Mouse (Mus musculus) embryonic facial prominence, embryonic 12.5 days (tissue): ENCODE data around the gene Sost. TPM values are rescaled to one million over a fixed set of nuclear protein-coding genes. Genes with fewer than 3 reads are reported as not detected.

ENCODE experiments used
- ATAC-seq: fragments of 200-750 bp; cut with Nextera tagmentation; 2 replicates; pipeline ENCODE4 v1.8.0; 2017; ENCODE audit not compliant: insufficient number of reproducible peaks, insufficient read depth, low FRiP score, low TSS enrichment
- H3K27ac ChIP-seq: fragments of 300-500 bp; sonication (generic); 2 replicates; pipeline ENCODE4 v1.5.1; 2016; ENCODE audit warnings: mild to moderate bottlenecking
- H3K27me3 ChIP-seq: fragments of 300-500 bp; sonication (generic); 2 replicates; pipeline ENCODE4 v1.6.1; 2016; ENCODE audit warnings: mild to moderate bottlenecking, moderate library complexity
- H3K36me3 ChIP-seq: fragments of 300-500 bp; sonication (generic); 2 replicates; pipeline ENCODE4 v1.6.1; 2016; ENCODE audit warnings: mild to moderate bottlenecking
- H3K4me1 ChIP-seq: fragments of 300-500 bp; sonication (generic); 2 replicates; pipeline ENCODE4 v1.6.1; 2016
- H3K4me2 ChIP-seq: fragments of 300-500 bp; sonication (generic); replicated peaks from 2 replicates; pipeline ENCODE4 v1.6.1; 2016; ENCODE audit warnings: mild to moderate bottlenecking, moderate library complexity
- H3K4me3 ChIP-seq: fragments of 300-500 bp; sonication (generic); 2 replicates; pipeline ENCODE4 v1.5.1; 2016; ENCODE audit warnings: mild to moderate bottlenecking
- H3K9ac ChIP-seq: fragments of 300-500 bp; sonication (generic); 2 replicates; pipeline ENCODE4 v1.6.1; 2016; ENCODE audit warnings: mild to moderate bottlenecking, moderate library complexity
- H3K9me3 ChIP-seq: fragments of 300-500 bp; sonication (generic); 2 replicates; pipeline ENCODE4 v1.6.1; 2016; ENCODE audit warnings: mild to moderate bottlenecking, moderate library complexity
- WGBS: fragments of 180-500 bp; shearing (Covaris S2); methylation state at CpG from one replicate; pipeline ENCODE4 v1.1.7; 2016; 5-methylcytosine and 5-hydroxymethylcytosine counted together
- polyA plus RNA-seq: library from polyadenylated mRNA; unstranded; fragments of >200 nt; fragmentation: Nextera tagmentation; extraction: Ambion mirVana; gene quantifications from 2 replicates; pipeline ENCODE4 v1.2.1, GENCODE M21; 2016

Sost gene
- polyA plus RNA-seq, 1 experiment from 2014 or later: 0.10 TPM

GRCm38 (mm10) chr11:101968791-101969190 is 2.0 kb upstream of the Sost start:
- Histone ChIP-seq H3K4me2 (no peak overlapping the region), H3K27me3 (peaks cover 46% of the 10 kb centered on the region), H3K9ac (no peak overlapping the region), H3K36me3 (no peaks in the 10 kb centered on the region), H3K4me3 (no peak overlapping the region), H3K27ac (no peak overlapping the region), H3K9me3 (no peaks in the 10 kb centered on the region), H3K4me1 (peaks cover 10% of the 10 kb centered on the region; the same call in 1 of the 2 replicates)
- under 1% methylated on average over 5 of the region's 5 CpGs for WGBS
- ATAC-seq: no peak

- no peaks in the 10 kb centered on the region for H3K36me3 ChIP-seq
- H3K9me3 ChIP-seq: no peaks in the 10 kb centered on the region
- ATAC-seq: no peak
- no peak overlapping the region for H3K4me3 ChIP-seq
- H3K27ac ChIP-seq: no peak overlapping the region
- H3K4me2 ChIP-seq: no peak overlapping the region
- peaks cover 14% of the 10 kb centered on the region; the same call in 1 of the 2 replicates for H3K4me1 ChIP-seq
- 13% methylated on average over 7 of the region's 7 CpGs for WGBS
- H3K27me3 ChIP-seq: peaks cover 51% of the 10 kb centered on the region
- no peak overlapping the region for H3K9ac ChIP-seq
Observed at GRCm38 (mm10) chr11:101968311-101968710, 1.5 kb upstream of the Sost start.

- Histone ChIP-seq H3K9ac (no peak overlapping the region), H3K36me3 (no peaks in the 10 kb centered on the region), H3K4me2 (no peak overlapping the region), H3K4me3 (no peak overlapping the region), H3K9me3 (no peaks in the 10 kb centered on the region), H3K4me1 (peaks cover 23% of the 10 kb centered on the region), H3K27me3 (peaks cover 77% of the 10 kb centered on the region), H3K27ac (no peak overlapping the region)
- 14% methylated on average over 2 of the region's 2 CpGs for WGBS
- ATAC-seq: no peak
Observed at GRCm38 (mm10) chr11:101965553-101965952, 1.3 kb downstream of the Sost start.

GRCm38 (mm10) chr11:101964647-101965046 is 2.2 kb downstream of the Sost start:
- WGBS: 8% methylated on average over 7 of the region's 8 CpGs

GRCm38 (mm10) chr11:101963473-101964291 is 3.1 kb downstream of the Sost start:
- Histone ChIP-seq H3K9ac (peak overlapping the region; percentile 46), H3K4me1 (peaks cover 21% of the 10 kb centered on the region), H3K4me3 (peak overlapping the region; percentile 39), H3K27ac (no peak overlapping the region), H3K27me3 (peaks cover 83% of the 10 kb centered on the region), H3K36me3 (no peaks in the 10 kb centered on the region), H3K4me2 (peak overlapping the region; percentile 75), H3K9me3 (no peaks in the 10 kb centered on the region)
- WGBS: under 1% methylated on average over 78 of the region's 78 CpGs
- ATAC-seq: no peak

More at GRCm38 (mm10) chr11:101964647-101965046, 2.2 kb downstream of the Sost start:
- Histone ChIP-seq H3K27me3 (peaks cover 83% of the 10 kb centered on the region), H3K9ac (no peak overlapping the region), H3K27ac (no peak overlapping the region), H3K9me3 (no peaks in the 10 kb centered on the region), H3K4me1 (peaks cover 23% of the 10 kb centered on the region), H3K4me2 (0 out of 2 replicates have a peak overlapping the region, but pooled peaks have one; percentile 75), H3K4me3 (no peak overlapping the region), H3K36me3 (no peaks in the 10 kb centered on the region)
- no peak for ATAC-seq

- Histone ChIP-seq H3K36me3 (no peaks in the 10 kb centered on the region), H3K27ac (no peak overlapping the region), H3K9ac (no peak overlapping the region), H3K4me3 (peak overlapping the region; percentile 39), H3K4me2 (peak overlapping the region; percentile 75), H3K9me3 (no peaks in the 10 kb centered on the region), H3K27me3 (peaks cover 78% of the 10 kb centered on the region), H3K4me1 (peaks cover 18% of the 10 kb centered on the region)
- no peak for ATAC-seq
- whole genome bisulfite sequencing: 1% methylated on average over 11 of the region's 11 CpGs
Observed at GRCm38 (mm10) chr11:101963043-101963442, 3.8 kb downstream of the Sost start.

GRCm38 (mm10) chr11:101957476-101957875 is 9.3 kb downstream of the Sost start:
- no peak overlapping the region for H3K9ac ChIP-seq
- H3K4me1 ChIP-seq: peaks cover 10% of the 10 kb centered on the region
- H3K36me3 ChIP-seq: no peaks in the 10 kb centered on the region
- no peak for ATAC-seq
- H3K4me3 ChIP-seq: no peak overlapping the region
- H3K9me3 ChIP-seq: no peaks in the 10 kb centered on the region
- H3K4me2 ChIP-seq: no peak overlapping the region
- H3K27ac ChIP-seq: no peak overlapping the region
- peaks cover 24% of the 10 kb centered on the region for H3K27me3 ChIP-seq
- 80% methylated on average over 5 of the region's 5 CpGs for WGBS

GRCm38 (mm10) chr11:101953441-101953840 is 13.4 kb downstream of the Sost start:
- H3K9me3 ChIP-seq: no peaks in the 10 kb centered on the region
- H3K4me3 ChIP-seq: no peak overlapping the region
- 55% methylated on average over 4 of the region's 4 CpGs for WGBS
- H3K4me2 ChIP-seq: no peak overlapping the region
- no peak overlapping the region for H3K27ac ChIP-seq
- no peak for ATAC-seq
- H3K4me1 ChIP-seq: peaks cover 16% of the 10 kb centered on the region
- no peaks in the 10 kb centered on the region for H3K36me3 ChIP-seq
- H3K9ac ChIP-seq: no peak overlapping the region
- H3K27me3 ChIP-seq: no peaks in the 10 kb centered on the region; the same call in 1 of the 2 replicates

GRCm38 (mm10) chr11:101952541-101953341 is 14.1 kb downstream of the Sost start:
- no peak overlapping the region for H3K9ac ChIP-seq
- no peak overlapping the region for H3K4me3 ChIP-seq
- peak overlapping the region; percentile 32 for H3K4me2 ChIP-seq
- no peaks in the 10 kb centered on the region; the same call in 1 of the 2 replicates for H3K27me3 ChIP-seq
- H3K36me3 ChIP-seq: no peaks in the 10 kb centered on the region
- H3K4me1 ChIP-seq: peaks cover 16% of the 10 kb centered on the region
- no peaks in the 10 kb centered on the region for H3K9me3 ChIP-seq
- no peak for ATAC-seq
- H3K27ac ChIP-seq: peak overlapping the region; percentile 46; the same call in 1 of the 2 replicates
- WGBS: 19% methylated on average over 24 of the region's 24 CpGs

GRCm38 (mm10) chr11:101950021-101950420 is 16.8 kb downstream of the Sost start:
- H3K4me1 ChIP-seq: peaks cover 19% of the 10 kb centered on the region
- H3K36me3 ChIP-seq: no peaks in the 10 kb centered on the region
- H3K27me3 ChIP-seq: no peaks in the 10 kb centered on the region; the same call in 1 of the 2 replicates
- H3K4me2 ChIP-seq: no peak overlapping the region
- no peak overlapping the region for H3K27ac ChIP-seq
- WGBS: 88% methylated on average over 5 of the region's 5 CpGs
- no peaks in the 10 kb centered on the region for H3K9me3 ChIP-seq
- H3K4me3 ChIP-seq: no peak overlapping the region
- no peak overlapping the region for H3K9ac ChIP-seq
- ATAC-seq: no peak

GRCm38 (mm10) chr11:101946525-101946924 is 20.3 kb downstream of the Sost start:
- no peak for ATAC-seq
- WGBS: 26% methylated on average over 5 of the region's 5 CpGs
- H3K27me3 ChIP-seq: no peaks in the 10 kb centered on the region
- H3K27ac ChIP-seq: no peak overlapping the region
- no peaks in the 10 kb centered on the region for H3K36me3 ChIP-seq
- no peak overlapping the region for H3K4me2 ChIP-seq
- H3K9me3 ChIP-seq: no peaks in the 10 kb centered on the region
- H3K4me1 ChIP-seq: 0 out of 2 replicates have a peak, but pooled peaks cover 4% of the 10 kb centered on the region
- H3K9ac ChIP-seq: no peak overlapping the region
- no peak overlapping the region for H3K4me3 ChIP-seq
